Mouse (Mus musculus): ENCODE data around the gene Foxp2.

The Foxp2 gene

DNA sequence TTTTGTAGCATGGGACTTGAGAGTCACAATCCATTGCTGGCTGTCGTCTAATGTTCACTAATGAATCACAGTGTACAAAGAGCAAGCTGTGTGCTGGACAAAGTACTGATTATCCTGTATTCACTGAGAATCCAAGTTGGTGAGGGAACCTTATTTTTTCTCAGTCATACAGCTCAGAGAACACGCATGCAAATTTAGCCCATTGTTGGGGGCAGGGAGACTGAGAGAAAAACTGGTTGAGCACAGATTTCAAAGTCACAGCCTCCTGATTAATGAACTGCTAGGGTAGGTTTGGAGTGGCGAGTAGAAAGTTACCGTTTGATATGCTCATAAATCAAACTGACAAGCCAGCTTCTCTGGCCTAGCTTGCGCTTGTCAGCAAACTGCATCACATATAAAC is 477.1 kb downstream of the Foxp2 start:
- no peak for DNase-seq

DNA sequence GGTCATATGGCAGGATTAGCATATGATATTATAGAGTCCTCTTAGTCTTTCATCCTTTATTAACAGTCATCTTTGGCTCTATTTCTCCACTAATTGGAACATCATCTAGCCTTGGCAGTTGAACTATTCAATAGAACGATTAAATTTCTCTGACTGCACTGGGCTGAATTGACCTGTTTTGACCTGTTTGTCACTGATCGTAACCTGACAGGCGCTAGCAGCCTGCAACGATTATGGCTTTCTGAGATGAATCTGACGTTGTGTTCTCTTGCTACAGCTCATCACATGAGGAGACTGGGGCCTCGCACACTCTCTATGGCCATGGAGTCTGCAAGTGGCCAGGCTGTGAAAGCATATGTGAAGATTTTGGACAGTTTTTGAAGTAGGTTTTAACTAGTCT is 495.3 kb downstream of the Foxp2 start:
- no peak for DNase-seq

DNA sequence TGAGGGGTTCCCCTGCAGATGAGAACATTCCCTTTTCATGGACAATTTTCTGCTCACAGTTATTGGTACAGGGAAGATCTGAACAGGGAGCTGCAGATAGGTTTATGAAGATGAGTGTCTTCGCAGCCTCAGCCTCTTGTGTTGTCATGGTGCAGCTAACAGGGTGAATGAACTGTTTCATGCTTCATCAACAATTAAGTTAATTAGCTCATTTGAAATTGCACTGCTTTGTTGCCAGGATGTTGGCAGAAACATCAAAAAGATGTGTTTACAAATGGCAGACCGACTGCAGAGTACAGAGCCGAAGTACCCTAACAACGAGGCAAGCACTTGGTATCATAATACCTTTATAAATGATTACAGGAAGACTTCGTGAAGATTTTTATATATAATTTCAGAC is 496.3 kb downstream of the Foxp2 start:
- DNase-seq: no peak

DNA sequence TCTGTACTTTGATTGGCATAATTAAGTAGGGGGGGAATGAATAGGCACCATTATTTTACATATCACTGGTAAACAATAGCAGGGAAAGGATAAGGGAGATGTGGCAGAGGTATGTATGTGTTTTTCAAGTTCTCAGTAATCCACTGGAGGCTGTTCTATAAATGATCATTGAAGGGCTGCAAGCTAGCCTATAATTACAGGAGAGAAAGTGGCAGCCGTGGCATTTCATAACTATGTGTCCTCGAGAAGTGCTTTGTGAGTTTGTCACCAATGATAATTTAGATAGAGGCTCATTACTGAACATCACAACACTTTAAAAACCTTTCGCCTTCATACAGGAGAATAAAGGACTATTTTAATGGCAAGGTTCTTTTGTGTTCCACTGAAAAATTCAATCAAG is 500.0 kb downstream of the Foxp2 start:
- DNase-seq: no peak

DNA sequence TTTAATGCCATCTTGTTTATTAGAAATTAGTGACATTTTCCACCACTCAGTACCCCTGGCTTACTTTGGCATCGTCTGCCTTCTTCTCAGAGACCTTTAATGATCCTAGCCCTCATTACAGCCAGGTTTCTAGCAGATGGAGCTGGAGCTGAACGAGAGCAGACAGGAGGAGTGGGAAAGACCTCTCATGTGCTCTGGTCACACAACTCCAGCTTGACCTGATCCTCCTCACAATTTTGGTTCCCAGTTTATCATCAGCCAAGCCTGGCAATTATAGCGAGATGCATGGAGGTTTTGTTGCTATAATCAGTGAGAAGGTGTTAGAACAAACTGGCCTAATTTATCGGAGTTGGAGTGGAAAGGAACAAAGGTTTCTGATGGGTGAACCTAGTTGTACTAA is 500.9 kb downstream of the Foxp2 start:
- no peak for DNase-seq

DNA sequence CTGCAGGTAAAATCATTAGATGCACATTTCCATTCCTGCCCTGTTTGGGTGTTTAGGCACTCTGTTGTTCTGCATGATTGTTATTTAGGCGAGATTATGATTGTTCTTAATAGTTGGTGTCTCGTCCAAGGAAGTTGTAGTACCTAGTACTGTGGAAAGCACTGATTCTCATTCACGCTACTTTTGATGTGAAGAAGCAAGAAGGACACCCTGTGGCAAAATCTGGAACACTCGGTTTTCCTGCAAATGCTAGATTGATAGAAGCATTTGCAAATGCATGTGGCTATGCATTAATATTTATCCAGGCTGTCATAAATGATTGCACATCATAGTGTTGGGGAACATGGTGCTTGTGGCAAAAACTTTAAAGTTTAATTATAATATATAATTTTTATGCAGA is 514.0 kb downstream of the Foxp2 start:
- no peak for DNase-seq

DNA sequence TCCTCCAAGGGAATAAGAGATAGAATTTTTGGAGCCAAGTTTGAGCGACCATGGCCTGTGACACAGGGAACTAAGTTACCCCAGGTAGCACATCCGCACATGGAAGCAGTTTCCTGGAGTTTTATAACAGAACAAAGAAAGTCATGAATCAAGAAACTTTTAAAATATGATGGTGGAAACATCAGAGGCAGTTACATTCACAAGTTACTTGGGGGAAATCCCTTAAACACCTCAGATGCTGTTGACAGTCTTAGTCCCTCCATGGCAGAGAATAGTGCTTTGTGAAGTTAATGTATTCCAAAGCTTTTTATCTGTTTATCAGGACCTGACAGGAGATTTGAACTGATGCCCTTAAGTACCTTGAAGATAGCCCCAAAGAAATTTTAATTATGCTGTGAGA is 558.6 kb downstream of the Foxp2 start:
- no peak for DNase-seq

DNA sequence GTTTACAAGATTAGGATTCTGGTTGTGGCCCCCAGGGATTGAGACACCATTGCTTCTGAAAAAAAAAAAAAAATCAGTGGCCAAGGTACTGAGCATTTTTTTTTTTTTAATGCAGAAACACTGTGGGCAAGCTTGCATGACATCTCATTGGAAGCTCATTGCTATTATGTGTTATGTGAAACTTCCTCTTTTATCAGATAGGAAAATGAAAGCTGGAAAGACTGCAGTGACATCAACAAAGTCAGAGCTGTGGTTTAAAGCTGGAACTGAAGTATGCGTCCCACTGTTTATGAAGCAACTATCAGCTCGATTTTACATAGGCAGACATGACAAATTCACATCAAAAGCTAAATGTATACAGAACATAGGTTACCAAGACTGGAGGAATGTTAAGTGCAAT is 562.2 kb downstream of the Foxp2 start:
- no peak for DNase-seq

DNA sequence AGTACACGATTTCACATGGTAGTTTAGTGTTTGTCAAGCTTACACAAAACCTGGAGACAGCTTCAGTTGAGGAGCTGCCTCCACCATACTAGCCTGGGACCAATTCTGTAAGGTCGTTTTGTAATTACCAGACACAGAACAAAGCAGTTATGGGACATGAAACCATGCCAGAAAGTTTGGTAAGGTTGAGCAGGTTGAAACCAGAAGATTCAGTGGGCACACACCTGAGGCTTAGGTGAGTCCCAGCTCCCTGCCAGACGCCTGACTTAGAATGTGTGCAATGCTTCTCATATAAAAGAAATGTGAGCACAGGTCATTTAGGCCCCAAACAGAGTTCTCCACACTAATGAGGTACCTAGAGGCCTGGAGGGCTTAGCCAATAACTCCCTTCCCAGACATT is 564.3 kb downstream of the Foxp2 start:
- no peak for DNase-seq

DNA sequence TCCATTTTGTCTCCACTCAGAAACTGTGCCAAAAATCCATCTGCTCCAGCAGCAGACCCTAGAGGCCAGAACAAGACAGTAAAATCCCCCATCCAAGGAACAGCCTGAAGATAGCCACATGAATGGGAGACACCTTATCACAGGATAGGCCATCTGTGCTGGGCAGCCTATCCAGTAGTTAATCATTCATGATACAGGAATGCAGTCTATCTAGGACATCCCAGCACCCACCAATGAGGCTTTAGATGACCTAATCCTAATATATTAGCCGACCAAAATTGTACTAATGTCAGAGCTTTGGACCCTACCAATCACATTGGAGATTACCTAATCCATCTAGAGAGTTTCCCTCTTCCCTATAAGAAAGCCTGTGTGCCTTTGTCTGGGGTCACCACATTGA is 565.5 kb downstream of the Foxp2 start:
- DNase-seq: no peak

DNA sequence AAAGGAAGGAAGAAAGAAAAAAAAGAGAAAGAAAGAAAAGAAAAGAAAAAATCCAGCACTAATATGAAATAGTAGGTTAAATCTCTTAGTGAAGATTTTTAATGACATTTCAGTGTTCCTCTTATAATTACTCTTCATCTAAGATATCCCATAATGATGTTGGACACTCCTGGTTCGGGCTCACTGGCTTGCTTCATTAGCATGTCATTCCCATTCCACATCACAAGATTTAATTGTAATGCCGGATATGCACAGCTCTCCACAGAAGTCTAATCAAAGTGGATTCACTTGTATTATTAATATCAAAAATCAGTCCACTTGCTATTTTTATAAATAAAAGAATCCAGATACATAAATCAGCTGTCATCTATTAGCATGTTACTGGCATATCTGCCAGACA is 585.8 kb downstream of the Foxp2 start:
- DNase-seq: no peak

Measured in spleen, adult 18-20 months (tissue).